31 mouse cellular contexts compared by ENCODE assay signal in the genomic region with DNA sequence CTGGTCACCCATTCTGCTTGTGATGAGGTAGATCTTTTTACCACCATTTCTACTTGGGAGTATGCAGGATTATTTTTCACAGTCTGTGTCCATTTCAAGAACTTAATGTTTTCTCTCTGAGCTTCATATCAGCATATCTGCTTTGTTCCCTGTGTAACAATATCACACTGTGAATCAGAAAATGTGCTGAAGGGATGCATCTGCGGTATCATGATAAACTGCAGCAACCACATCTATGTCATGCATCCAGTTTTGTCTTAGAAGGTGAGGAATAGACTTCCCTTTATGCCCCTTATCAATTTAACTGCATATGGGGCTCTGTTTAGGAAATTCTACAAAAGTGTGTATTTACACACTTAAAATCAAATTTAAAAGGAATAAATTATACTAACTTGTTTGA.
"Had no signal": no experiment of that assay in that cellular context is flagged by ENCODE, and none has a peak within 500 bp of the region (broad histone marks: within the 10 kb centered on the region; RNA-seq: fewer than 3 reads in every experiment).

No protein-coding gene starts in this region.

- H3K4me3 ChIP-seq: limb, embryonic 10.5 days; limb, embryonic 12.5 days; limb, embryonic 13.5 days; limb, embryonic 15.5 days; liver, embryonic 12.5 days; liver, embryonic 13.5 days; liver, embryonic 15.5 days; lung, embryonic 15.5 days; megakaryocyte, embryonic 14.5 days; midbrain, embryonic 10.5 days; midbrain, embryonic 12.5 days; midbrain, embryonic 13.5 days; midbrain, embryonic 15.5 days; myocyte had no signal

- H3K4me1 ChIP-seq: limb, embryonic 10.5 days; limb, embryonic 12.5 days; limb, embryonic 13.5 days; limb, embryonic 15.5 days; liver, embryonic 12.5 days; liver, embryonic 13.5 days; liver, embryonic 15.5 days; lung, embryonic 15.5 days; megakaryocyte, embryonic 14.5 days; midbrain, embryonic 10.5 days; midbrain, embryonic 12.5 days; midbrain, embryonic 13.5 days; midbrain, embryonic 15.5 days had no signal

- H3K9me3 ChIP-seq: limb, embryonic 10.5 days; limb, embryonic 12.5 days; limb, embryonic 13.5 days; limb, embryonic 15.5 days; liver, embryonic 12.5 days; liver, embryonic 13.5 days; liver, embryonic 15.5 days; lung, embryonic 15.5 days; midbrain, embryonic 10.5 days; midbrain, embryonic 12.5 days; midbrain, embryonic 13.5 days; midbrain, embryonic 15.5 days had no signal

- ATAC-seq: liver, embryonic 12.5 days; liver, postnatal 0 days; lung, postnatal 0 days; midbrain, embryonic 13.5 days; midbrain, embryonic 15.5 days; midbrain, embryonic 16.5 days had no signal

- DNase-seq: left cerebral cortex, postnatal 4 days; liver; liver, embryonic 13.5 days; liver, postnatal 0 days; lung, adult 18-20 months; lung, adult 2 months; lung, embryonic 14.5 days; lung, postnatal 10 days; lung, postnatal 14 days; lung, postnatal 36 days; lung, postnatal 4 days; midbrain, embryonic 14.5 days had no signal

- H3K36me3 ChIP-seq: limb, embryonic 10.5 days; limb, embryonic 12.5 days; limb, embryonic 13.5 days; limb, embryonic 15.5 days; liver, embryonic 12.5 days; liver, embryonic 13.5 days; liver, embryonic 15.5 days; lung, embryonic 15.5 days; midbrain, embryonic 10.5 days; midbrain, embryonic 12.5 days; midbrain, embryonic 13.5 days; midbrain, embryonic 15.5 days had no signal

- H3K4me2 ChIP-seq: limb, embryonic 12.5 days; limb, embryonic 13.5 days; limb, embryonic 15.5 days; liver, embryonic 11.5 days; liver, embryonic 12.5 days; liver, embryonic 13.5 days; liver, embryonic 15.5 days; lung, embryonic 14.5 days; lung, embryonic 15.5 days; midbrain, embryonic 11.5 days; midbrain, embryonic 12.5 days; midbrain, embryonic 13.5 days; midbrain, embryonic 15.5 days had no signal

- H3K9ac ChIP-seq: limb, embryonic 12.5 days; limb, embryonic 13.5 days; limb, embryonic 15.5 days; liver, embryonic 12.5 days; liver, embryonic 13.5 days; liver, embryonic 14.5 days; liver, embryonic 15.5 days; liver, postnatal 0 days; lung, embryonic 14.5 days; lung, embryonic 15.5 days; midbrain, embryonic 12.5 days; midbrain, embryonic 13.5 days; midbrain, embryonic 15.5 days had no signal

- H3K27me3 ChIP-seq: limb, embryonic 12.5 days; limb, embryonic 13.5 days; limb, embryonic 15.5 days; liver, embryonic 12.5 days; liver, embryonic 13.5 days; liver, embryonic 15.5 days; lung, embryonic 15.5 days; megakaryocyte, embryonic 14.5 days; midbrain, embryonic 12.5 days; midbrain, embryonic 13.5 days; midbrain, embryonic 15.5 days had no signal

- H3K27ac ChIP-seq: limb, embryonic 10.5 days; limb, embryonic 12.5 days; limb, embryonic 13.5 days; limb, embryonic 15.5 days; liver, embryonic 12.5 days; liver, embryonic 13.5 days; liver, embryonic 14.5 days; liver, embryonic 15.5 days; lung, embryonic 15.5 days; macrophage; midbrain, embryonic 10.5 days; midbrain, embryonic 12.5 days; midbrain, embryonic 13.5 days; midbrain, embryonic 15.5 days had no signal
